Mouse (Mus musculus): ENCODE data around the gene Rps25.

Rps25 gene

DNA sequence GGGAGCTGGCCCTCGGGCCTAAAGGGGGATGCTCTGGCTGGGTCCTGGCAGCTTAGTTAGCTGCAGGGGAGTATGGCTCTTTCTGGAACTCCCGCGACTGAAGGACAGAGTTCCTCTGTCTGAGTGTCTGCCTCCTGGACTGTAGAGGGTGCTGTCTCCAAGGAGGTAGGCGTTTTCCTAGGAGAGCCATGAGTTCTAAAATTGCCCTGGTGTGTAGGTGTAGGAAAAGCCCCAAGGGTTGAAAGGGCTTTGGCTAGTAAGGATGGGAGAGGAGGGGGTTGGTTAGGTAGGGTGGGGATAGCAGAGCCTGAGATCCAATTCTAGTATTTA is 47.9 kb downstream of the Rps25 start, which contains the start of gene Upk2:
Gene Upk2, minus strand, starts transcription at position 86 of the 330 bp plus-strand sequence.
- no peak for DNase-seq (ENCODE audit: low spot score in 2 of 2)

GRCm38 (mm10) chr9:44457035-44457742 is 50.2 kb downstream of the Rps25 start:
- DNase-seq (ENCODE audit: low spot score in 2 of 2): peak; percentile 86 to 94

Data from right cerebral cortex, postnatal 36 days (tissue).